Mouse (Mus musculus) heart, adult 2 months (tissue): ENCODE measurements around the gene Nup98. TPM values are rescaled to one million over a fixed set of nuclear protein-coding genes. Genes with fewer than 3 reads are reported as not detected.

Experiments
- DNase-seq, 2 experiments: peaks; one replicate each; pipeline ENCODE4 v3.0.0; 2021
- H3K27ac ChIP-seq: fragments of 200-600 bp; 2 replicates; pipeline ENCODE4 v1.8.1; 2022
- H3K27me3 ChIP-seq: fragments of 200-500 bp; 2 replicates; pipeline ENCODE4 v1.6.1; 2012; ENCODE audit warnings: mild to moderate bottlenecking, low read length, inconsistent platforms, mixed read lengths; ENCODE audit not compliant: control insufficient read depth, insufficient read depth
- H3K36me3 ChIP-seq: fragments of 200-500 bp; 2 replicates; pipeline ENCODE4 v1.6.1; 2012; ENCODE audit warnings: low read length, inconsistent platforms; ENCODE audit not compliant: control insufficient read depth, insufficient read depth
- H3K4me1 ChIP-seq: fragments of 200-500 bp; 2 replicates; pipeline ENCODE4 v1.6.1; 2011; ENCODE audit warnings: low read length; ENCODE audit not compliant: control insufficient read depth, insufficient read depth
- H3K4me3 ChIP-seq: fragments of 200-600 bp; 2 replicates; pipeline ENCODE4 v1.8.1; 2022
- H3K79me2 ChIP-seq: fragments of 200-500 bp; replicated peaks from 2 replicates; pipeline ENCODE4 v1.6.1; 2012; ENCODE audit warnings: mild to moderate bottlenecking, inconsistent platforms, low read length, moderate library complexity, mixed read lengths; ENCODE audit not compliant: control insufficient read depth, insufficient read depth
- H3K9ac ChIP-seq: fragments of 200-500 bp; 2 replicates; pipeline ENCODE4 v1.6.1; 2012; ENCODE audit warnings: low read depth, mild to moderate bottlenecking, control low read depth, inconsistent platforms, low read length, mixed read lengths
- CTCF ChIP-seq: fragments of 200-600 bp; IDR thresholded peaks from 2 replicates; pipeline ENCODE4 v1.8.1; 2022; ENCODE audit warnings: antibody characterized with exemption, mild to moderate bottlenecking, moderate library complexity
- EP300 ChIP-seq: fragments of 200-500 bp; IDR thresholded peaks from 2 replicates; pipeline ENCODE4 v1.6.1; 2011; ENCODE audit warnings: low read depth, low read length, control low read depth; ENCODE audit not compliant: insufficient read depth
- POLR2A ChIP-seq: fragments of 200-500 bp; IDR thresholded peaks from 2 replicates; pipeline ENCODE4 v1.6.1; 2011; ENCODE audit warnings: mild to moderate bottlenecking, low read depth, low read length, control low read depth; ENCODE audit not compliant: insufficient read depth
- WGBS: fragments of 180-500 bp; shearing (Covaris S2); methylation state at CpG from one replicate; pipeline ENCODE4 v1.1.7; 2018; 5-methylcytosine and 5-hydroxymethylcytosine counted together
- intact Hi-C: fragments of 180-260 bp; cut with DNase I; formaldehyde crosslinking; loops from one replicate; pipeline ENCODE4 v1.15.1; 2025
- polyA plus RNA-seq: library from polyadenylated mRNA; depleted of rRNA; stranded (reverse); fragments of >200 nt; gene quantifications from 2 replicates; pipeline ENCODE4 v1.2.3, GENCODE M21; 2012; rRNA removed
- total RNA-seq, 2 experiments: library from RNA; stranded (reverse); gene quantifications; 2 replicates each; pipeline ENCODE4 v1.2.3; 2021

Gene Nup98
- total and polyA plus RNA-seq, 3 experiments, result 9.9 to 32.9 (median 31.9) TPM

- intact Hi-C loops, result no loop called here
- Histone ChIP-seq H3K9ac (no peak overlapping the region), H3K36me3 (no peaks in the 10 kb centered on the region), H3K27ac (no peak overlapping the region), H3K4me1 (no peaks in the 10 kb centered on the region), H3K4me3 (no peak overlapping the region), H3K79me2 (no peaks in the 10 kb centered on the region), H3K27me3 (no peaks in the 10 kb centered on the region)
- no peak for TF ChIP-seq EP300
- TF ChIP-seq POLR2A, result no peak
- no peak for TF ChIP-seq CTCF
- DNase-seq, result no peak
- 85% methylated on average over 26 of the region's 26 CpGs for WGBS
These were observed 125.8 kb downstream of the Nup98 start for GRCm38 (mm10) chr7:102084041-102084696.

- Histone ChIP-seq H3K9ac (no peak within 1 kb of the TSS), H3K4me3 (no peak within 1 kb of the TSS), H3K79me2 (no peaks in the 10 kb centered on the region), H3K27ac (no peak within 1 kb of the TSS), H3K4me1 (no peaks in the 10 kb centered on the region), H3K27me3 (no peaks in the 10 kb centered on the region), H3K36me3 (no peaks in the 10 kb centered on the region)
- intact Hi-C loops, result no loop called here
- TF ChIP-seq POLR2A (no peak), CTCF (no peak), EP300 (no peak)
- DNase-seq, result no peak
- WGBS, result 70% methylated on average over 5 of the region's 5 CpGs
These were observed 127.2 kb downstream of the Nup98 start, which contains the start of gene Trpc2 for GRCm38 (mm10) chr7:102082816-102083215. TSS of gene Trpc2 (plus strand) at chr7:102083116.

- no peak for DNase-seq
- TF ChIP-seq POLR2A, result no peak
- TF ChIP-seq CTCF, result no peak
- TF ChIP-seq EP300, result no peak
- intact Hi-C loops, result no loop called here
These were observed 128.2 kb downstream of the Nup98 start for GRCm38 (mm10) chr7:102081784-102082183.

GRCm38 (mm10) chr7:102080311-102080710 is 129.7 kb downstream of the Nup98 start:
- H3K36me3 ChIP-seq, result no peaks in the 10 kb centered on the region
- H3K79me2 ChIP-seq, result no peaks in the 10 kb centered on the region
- no peak overlapping the region for H3K4me3 ChIP-seq
- TF ChIP-seq EP300 (no peak), CTCF (no peak), POLR2A (no peak)
- no peaks in the 10 kb centered on the region for H3K27me3 ChIP-seq
- 87% methylated on average over 8 of the region's 8 CpGs for WGBS
- intact Hi-C loops, result no loop called here
- H3K4me1 ChIP-seq, result no peaks in the 10 kb centered on the region
- H3K9ac ChIP-seq, result no peak overlapping the region
- DNase-seq, result no peak
- H3K27ac ChIP-seq, result no peak overlapping the region

More at GRCm38 (mm10) chr7:102081784-102082183, 128.2 kb downstream of the Nup98 start:
- Histone ChIP-seq H3K27me3 (no peaks in the 10 kb centered on the region), H3K4me1 (no peaks in the 10 kb centered on the region), H3K4me3 (no peak overlapping the region), H3K27ac (no peak overlapping the region), H3K79me2 (no peaks in the 10 kb centered on the region), H3K9ac (no peak overlapping the region), H3K36me3 (no peaks in the 10 kb centered on the region)
- 95% methylated on average over 5 of the region's 5 CpGs for WGBS

- DNase-seq, result no peak
- no peak overlapping the region for H3K4me3 ChIP-seq
- no peaks in the 10 kb centered on the region for H3K79me2 ChIP-seq
- intact Hi-C loops, result loop anchor here (5.0 kb wide), 3 partner anchors 81 to 421 kb away; partner anchors contain the start of genes Lrrc51 and Numa1
- H3K27me3 ChIP-seq, result no peaks in the 10 kb centered on the region
- no peaks in the 10 kb centered on the region for H3K36me3 ChIP-seq
- H3K4me1 ChIP-seq, result no peaks in the 10 kb centered on the region
- TF ChIP-seq CTCF, result peak; percentile 80
- TF ChIP-seq EP300, result no peak
- TF ChIP-seq POLR2A, result no peak
- WGBS, result 73% methylated on average over 7 of the region's 7 CpGs
- H3K9ac ChIP-seq, result no peak overlapping the region
- no peak overlapping the region for H3K27ac ChIP-seq
These were observed 131.5 kb downstream of the Nup98 start for GRCm38 (mm10) chr7:102078517-102078916.

GRCm38 (mm10) chr7:102076714-102077296 is 133.2 kb downstream of the Nup98 start:
- H3K27ac ChIP-seq, result no peak overlapping the region
- 80% methylated on average over 7 of the region's 7 CpGs for WGBS
- H3K36me3 ChIP-seq, result no peaks in the 10 kb centered on the region
- no peaks in the 10 kb centered on the region for H3K4me1 ChIP-seq
- no peaks in the 10 kb centered on the region for H3K79me2 ChIP-seq
- no peak overlapping the region for H3K9ac ChIP-seq
- no peaks in the 10 kb centered on the region for H3K27me3 ChIP-seq
- no peak overlapping the region for H3K4me3 ChIP-seq
- TF ChIP-seq POLR2A (no peak), CTCF (peak; percentile 75), EP300 (no peak)
- intact Hi-C loops, result loop anchor here (2.0 to 5.0 kb wide), 4 partner anchors 80 to 420 kb away; partner anchors contain the start of genes Lrrc51 and Numa1
- no peak for DNase-seq

Other genes starting within 250 kb of the Nup98 start
- gene Il18bp, start 191.5 kb downstream of the Nup98 start, total RNA-seq, result 10 to 100 TPM in 1 of 2 experiments, 1 to 10 TPM in 1; 8.6 to 12.3 TPM
- gene Il18bp, start 191.5 kb downstream of the Nup98 start, polyA plus RNA-seq, result 14.4 and 21.8 TPM in 2 replicates
- gene Rnf121, start 144.7 kb downstream of the Nup98 start, total RNA-seq, result 10 to 100 TPM; 20.7 to 23.9 TPM
- gene Rnf121, start 144.7 kb downstream of the Nup98 start, polyA plus RNA-seq, result 21.3 and 33.9 TPM in 2 replicates
- 1 to 10 TPM; 5.7 to 6.5 TPM for gene Xndc1, start 144.7 kb downstream of the Nup98 start, total RNA-seq
- 11.2 and 18.6 TPM in 2 replicates for gene Xndc1, start 144.7 kb downstream of the Nup98 start, polyA plus RNA-seq
- under 1 TPM; 0.81 to 0.98 TPM for gene Xntrpc, start 144.5 kb downstream of the Nup98 start, total RNA-seq
- 1.2 and 2.4 TPM in 2 replicates for gene Xntrpc, start 144.5 kb downstream of the Nup98 start, polyA plus RNA-seq
- gene Trpc2, start 127.1 kb downstream of the Nup98 start, total RNA-seq, result under 1 TPM in 1 of 2 experiments, not detected in 1; 0.23 TPM
- gene Trpc2, start 127.1 kb downstream of the Nup98 start, polyA plus RNA-seq, result 0.70 and 1.2 TPM in 2 replicates
- gene Art1, start 108.4 kb downstream of the Nup98 start, total RNA-seq, result 100 to 1,000 TPM; 242 to 279 TPM
- 251 and 293 TPM in 2 replicates for gene Art1, start 108.4 kb downstream of the Nup98 start, polyA plus RNA-seq
- gene Art5, start 100.7 kb downstream of the Nup98 start, total RNA-seq, result 10 to 100 TPM; 15.7 to 18.3 TPM
- gene Art5, start 100.7 kb downstream of the Nup98 start, polyA plus RNA-seq, result 13.8 and 13.9 TPM in 2 replicates
- not detected for gene Chrna10, start 93.3 kb downstream of the Nup98 start, total RNA-seq
- 0.21 TPM in 1 of 2 replicates, not detected in the other for gene Chrna10, start 93.3 kb downstream of the Nup98 start, polyA plus RNA-seq
- 10 to 100 TPM; 59.7 to 65.4 TPM for gene Pgap2, start within 50 bp of the Nup98 start, total RNA-seq
- gene Pgap2, start within 50 bp of the Nup98 start, polyA plus RNA-seq, result 111 and 124 TPM in 2 replicates
- gene Rhog, start 45.9 kb upstream of the Nup98 start, total RNA-seq, result 10 to 100 TPM; 22.4 to 26.3 TPM
- gene Rhog, start 45.9 kb upstream of the Nup98 start, polyA plus RNA-seq, result 22.5 and 34.2 TPM in 2 replicates
- 10 to 100 TPM; 23.9 to 24.1 TPM for gene Stim1, start 57.6 kb upstream of the Nup98 start, total RNA-seq
- gene Stim1, start 57.6 kb upstream of the Nup98 start, polyA plus RNA-seq, result 22.8 and 26.8 TPM in 2 replicates
- gene Rrm1, start 231.5 kb upstream of the Nup98 start, total RNA-seq, result 1 to 10 TPM; 9.6 to 9.9 TPM
- gene Rrm1, start 231.5 kb upstream of the Nup98 start, polyA plus RNA-seq, result 4.4 and 8.1 TPM in 2 replicates